Mouse (Mus musculus): ENCODE measurements at regions not wholly inside any gene's neighbourhood (a gene's known extent, or its start where the extent isn't known, plus 50 kb on each side); places are given as distances from the start of the nearest gene placed in this dataset.

DNA sequence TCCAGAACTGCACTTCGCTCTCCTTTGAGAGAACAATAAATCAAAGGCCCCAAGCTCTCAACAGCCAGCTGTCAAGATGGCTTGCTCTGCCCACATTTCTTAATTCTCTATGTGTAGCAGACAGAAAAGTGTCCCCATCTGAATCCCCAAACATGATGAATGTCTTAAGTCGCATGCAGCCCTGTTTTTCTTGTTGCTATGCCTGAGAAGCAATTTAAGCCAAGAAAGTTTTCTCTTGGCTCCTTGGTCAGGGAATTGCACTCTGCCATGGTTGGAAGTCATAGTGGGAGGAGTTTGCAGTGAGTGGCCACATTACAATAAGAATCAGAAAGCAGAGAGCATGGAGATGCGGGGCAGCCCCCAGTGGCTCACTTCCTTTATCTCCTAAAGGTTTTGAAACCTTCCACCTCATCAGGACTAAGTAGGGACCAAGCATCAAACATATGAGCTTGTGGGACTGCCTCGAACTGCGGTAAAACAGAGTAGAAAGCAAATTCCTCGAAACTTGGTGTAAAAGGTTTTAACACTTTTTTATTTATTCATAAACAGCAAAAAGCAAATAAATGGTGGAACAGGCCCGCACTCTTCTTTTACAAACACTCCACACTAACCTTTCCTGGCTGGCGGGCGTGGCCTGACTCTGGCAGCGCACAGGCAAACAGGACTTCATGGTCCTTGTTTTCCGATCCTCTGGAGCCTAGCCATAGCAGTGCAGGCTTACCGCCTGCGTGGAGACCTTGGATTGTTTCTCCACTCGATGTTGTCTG, 227.4 kb downstream of the Ankrd50 start:
- DNase-seq (ENCODE audit: low spot score in 2 of 2), result no peak

DNA sequence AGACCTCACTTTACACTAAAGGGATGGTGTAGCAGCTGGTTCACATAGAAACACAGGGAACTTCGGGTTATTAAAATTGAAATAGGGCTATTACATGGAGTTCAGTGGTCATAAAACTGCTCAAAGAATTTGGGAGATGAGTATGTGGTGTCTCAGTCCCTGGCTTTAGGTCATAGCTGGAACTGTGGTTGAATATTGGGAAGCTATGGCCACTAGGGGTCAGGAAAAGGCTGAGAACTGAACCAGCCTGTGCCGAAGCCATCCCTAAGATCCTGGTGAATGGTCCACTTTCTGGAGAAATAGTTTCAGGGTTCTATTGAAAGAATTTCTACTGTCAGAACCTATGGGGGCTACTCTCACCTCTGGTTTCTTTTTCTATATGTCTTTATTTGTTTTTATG, 229.0 kb downstream of the Ankrd50 start:
- DNase-seq (ENCODE audit: low spot score in 2 of 2), result peak; percentile 54 to 67

DNA sequence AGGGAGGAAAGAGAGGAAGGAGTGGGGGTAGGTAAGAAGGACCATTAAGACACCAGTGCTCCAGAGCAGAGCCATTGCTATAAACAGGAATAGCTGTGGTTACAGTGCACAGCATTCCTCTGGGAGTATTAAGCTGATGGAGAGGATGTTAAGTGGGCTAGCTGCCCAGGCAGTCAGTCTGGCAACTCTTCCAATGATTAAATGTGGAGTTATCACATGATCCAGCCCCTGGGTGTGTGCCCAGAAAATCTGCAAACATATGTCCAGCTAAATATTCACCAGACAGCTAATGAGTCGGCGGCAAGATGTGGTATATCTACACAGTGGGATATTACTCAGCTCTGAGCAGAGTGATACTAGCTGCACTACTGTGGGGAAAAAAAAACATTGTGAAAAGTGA, 229.7 kb downstream of the Ankrd50 start:
- DNase-seq (ENCODE audit: low spot score in 2 of 2), result peak; percentile 58 to 65

DNA sequence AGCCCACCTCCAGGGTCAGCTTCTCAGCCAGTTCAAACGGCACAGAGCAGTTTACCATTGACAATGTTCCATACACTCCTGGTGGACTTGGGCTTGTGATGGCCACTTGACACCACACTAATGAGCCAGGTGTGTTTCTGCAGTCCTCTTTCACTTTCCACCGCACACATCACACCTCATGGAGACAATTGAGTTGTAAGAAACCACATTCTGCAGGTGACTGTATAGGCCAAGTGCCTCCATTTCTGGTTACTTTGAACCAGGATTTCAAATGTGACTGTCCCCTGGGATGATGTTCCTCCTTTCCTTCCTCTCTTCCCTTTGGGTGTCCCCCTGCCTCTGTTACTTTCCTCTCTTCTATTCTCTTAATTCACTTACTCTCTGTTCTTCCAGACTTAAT, 233.1 kb downstream of the Ankrd50 start:
- DNase-seq (ENCODE audit: low spot score in 2 of 2), result no peak

DNA sequence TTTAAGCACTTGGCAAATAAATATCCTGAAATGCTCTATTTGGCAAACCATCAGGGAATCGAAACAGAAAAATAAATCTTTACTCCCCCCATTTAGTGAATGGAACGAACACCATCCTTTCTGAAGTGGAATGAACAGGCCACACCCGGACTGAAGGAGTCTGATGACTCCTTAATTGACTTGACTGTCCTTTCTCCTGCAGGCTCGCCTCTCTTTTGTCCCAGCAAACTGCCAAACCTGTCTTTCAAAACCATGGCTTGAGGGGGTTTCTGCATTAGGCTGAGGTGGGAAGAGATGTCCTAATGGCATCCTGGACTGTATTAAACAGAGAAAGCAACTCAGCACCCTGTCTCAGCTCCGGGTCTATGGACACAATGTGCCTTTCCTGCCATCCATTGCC, 234.1 kb downstream of the Ankrd50 start:
- no peak for DNase-seq (ENCODE audit: low spot score in 2 of 2)

DNA sequence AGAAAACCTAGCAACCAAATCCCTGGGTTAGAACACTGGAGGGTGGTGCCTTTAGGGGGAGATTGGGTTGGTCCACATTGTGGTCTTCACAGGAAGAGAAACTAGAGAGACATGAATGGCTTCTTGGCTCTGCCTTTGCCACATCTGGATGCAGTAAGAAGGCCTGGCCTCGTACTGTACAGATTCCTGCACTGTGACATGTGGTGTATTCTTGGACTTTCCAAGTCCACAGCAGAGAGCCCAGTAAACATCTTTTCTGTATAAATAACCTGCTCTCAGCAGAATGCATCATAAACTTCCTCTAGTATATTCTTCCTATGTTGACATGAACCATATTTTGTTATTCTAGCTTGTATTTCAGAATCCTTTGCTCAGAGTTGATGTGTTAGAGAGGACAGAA, 235.7 kb downstream of the Ankrd50 start:
- DNase-seq (ENCODE audit: low spot score in 2 of 2), result no peak

DNA sequence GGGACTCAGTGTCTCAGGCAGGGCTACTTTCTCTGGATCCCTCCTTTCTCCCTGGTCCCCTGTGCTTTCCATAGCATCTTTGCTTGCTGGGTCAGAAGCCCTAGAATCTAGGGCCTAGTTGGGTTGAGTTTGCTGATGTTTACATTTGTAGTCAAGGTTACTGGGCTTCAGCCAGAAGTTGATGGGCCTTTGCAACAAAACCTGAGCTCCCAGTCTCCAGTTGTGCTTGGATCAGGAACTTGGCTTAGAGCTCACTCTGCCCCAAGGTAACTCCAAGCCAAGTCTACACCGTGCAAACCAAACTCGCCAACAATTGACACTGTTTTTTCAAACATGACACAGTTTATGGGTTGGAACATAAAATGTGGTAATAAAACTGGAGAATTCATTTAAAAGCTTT, 238.2 kb downstream of the Ankrd50 start:
- no peak for DNase-seq (ENCODE audit: low spot score in 2 of 2)

DNA sequence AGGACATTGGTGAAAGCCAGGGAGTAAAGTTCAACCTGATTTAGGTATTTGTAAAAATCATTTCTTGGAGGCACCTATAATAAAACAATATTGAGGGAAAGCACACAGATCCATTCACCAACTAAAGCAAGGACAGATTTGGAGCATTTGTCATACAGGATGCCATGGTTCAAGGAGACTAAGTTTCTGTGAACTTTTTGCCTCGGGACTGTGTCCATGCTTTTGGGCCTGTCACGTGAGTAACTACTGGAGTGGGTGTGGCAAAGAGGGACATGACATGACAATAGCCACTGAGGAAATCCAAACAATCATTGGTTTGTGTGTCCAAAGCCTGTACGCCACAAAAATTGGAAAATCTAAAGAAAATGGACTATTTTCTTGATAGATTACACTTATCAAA, 241.4 kb downstream of the Ankrd50 start:
- no peak for DNase-seq (ENCODE audit: low spot score in 2 of 2)

DNA sequence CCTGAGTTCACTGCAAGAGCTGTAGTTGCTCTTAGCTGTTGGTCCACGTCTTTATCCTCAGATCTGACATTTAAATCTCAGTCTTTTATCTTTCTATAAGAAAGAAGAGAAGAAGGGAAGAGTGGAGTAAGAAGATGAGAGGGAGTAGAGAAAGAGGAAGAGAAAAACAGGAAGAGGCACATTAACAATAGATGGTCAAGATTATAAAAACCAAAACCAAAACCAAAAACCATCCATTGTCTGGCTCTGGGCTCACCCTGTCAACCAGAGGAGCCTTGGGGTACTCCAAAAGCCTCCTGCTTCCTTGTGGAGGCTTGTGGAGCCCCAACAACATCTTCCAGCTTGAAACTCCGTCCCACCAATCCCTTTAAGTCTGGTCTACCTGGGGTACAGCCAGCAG, 247.0 kb downstream of the Ankrd50 start:
- no peak for DNase-seq (ENCODE audit: low spot score in 2 of 2)

DNA sequence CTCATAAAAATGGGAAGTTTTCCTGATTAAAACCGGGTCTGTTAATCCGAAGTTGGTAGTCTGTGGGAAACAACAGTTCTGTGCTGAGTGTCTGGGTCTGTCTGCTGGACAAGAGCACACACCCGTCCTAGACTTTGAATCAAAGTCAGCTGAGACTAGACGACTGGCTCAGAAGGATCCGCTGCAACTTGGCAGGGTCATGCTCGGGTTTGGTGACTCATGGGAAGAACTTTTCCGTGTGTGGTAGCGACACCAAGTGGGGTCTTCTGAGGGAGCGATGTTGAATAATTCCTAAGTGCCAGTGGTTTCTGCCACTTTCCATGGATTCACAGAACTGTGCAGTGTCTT, 248.9 kb downstream of the Ankrd50 start:
- DNase-seq (ENCODE audit: low spot score in 2 of 2), result no peak

DNA sequence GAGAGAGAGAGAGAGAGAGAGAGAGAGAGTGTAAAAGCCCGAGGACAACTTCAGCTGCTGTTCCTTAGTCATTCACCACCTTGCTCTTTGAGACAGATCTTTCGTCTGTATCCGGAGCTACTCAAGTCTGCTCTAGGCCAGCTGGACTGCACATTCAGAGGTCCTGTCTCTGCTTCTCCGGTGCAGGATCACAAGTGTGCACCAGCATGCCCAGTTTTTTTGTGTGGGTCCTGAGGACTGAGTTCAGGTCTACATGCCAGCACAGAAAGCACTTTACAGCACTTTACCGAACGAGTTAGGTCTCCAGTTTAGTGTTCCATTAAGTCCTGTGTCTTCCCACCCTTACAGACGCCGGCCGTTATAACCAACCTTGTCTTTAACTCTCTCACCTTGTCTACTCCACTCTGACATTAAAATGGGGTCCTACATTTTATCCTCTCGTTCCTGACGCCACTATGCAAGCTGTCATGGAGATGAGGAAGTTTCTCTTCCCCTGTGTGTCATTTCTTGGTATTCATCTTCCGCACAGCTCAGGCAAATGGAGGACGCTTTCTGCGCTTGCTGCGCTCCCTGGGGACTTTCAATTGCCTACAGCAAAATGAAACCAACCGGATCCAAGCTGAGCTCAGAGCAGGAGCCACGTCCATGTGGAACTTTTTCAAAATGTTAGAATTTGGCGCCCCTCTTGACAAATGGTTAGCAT, 249.5 kb downstream of the Ankrd50 start:
- DNase-seq (ENCODE audit: low spot score in 2 of 2), result no peak

DNA sequence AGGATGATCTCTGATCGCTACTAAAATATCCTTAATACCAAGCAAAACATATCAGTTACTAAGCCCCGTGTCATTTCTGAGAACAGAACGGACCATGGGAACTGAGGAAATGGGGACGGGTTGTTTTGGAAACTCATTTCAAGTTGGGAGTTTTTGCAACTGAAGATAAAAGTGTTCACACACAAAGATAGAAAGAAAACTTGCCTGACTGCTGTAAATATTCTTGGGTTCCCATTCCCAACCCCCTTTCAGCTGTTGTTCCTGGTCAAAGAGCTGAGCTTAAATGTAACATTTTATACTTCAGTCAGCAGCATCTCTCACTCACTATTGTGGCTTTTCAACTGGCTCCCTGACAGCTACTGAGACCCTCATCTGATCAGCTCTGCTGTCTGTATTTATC, 250.1 kb downstream of the Ankrd50 start:
- DNase-seq (ENCODE audit: low spot score in 2 of 2), result no peak

DNA sequence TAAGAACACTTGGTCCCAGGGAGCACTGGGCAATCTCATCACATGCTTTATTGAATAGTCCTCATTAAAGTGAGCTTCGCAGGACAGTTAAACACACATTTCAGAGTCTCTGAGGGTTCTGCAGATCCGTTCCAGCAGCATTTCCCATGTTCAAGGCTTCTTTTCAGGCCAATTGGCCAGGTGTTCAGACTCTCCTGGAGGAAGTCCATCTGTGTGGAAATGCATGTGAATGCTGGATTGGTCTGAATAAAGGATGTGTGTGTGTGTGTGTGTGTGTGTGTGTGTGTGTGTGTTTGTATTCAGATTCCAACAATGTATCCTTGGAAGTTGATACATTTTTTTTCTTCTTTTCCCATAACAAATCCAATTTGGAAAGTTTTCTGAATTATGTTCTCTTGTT, 250.6 kb downstream of the Ankrd50 start:
- no peak for DNase-seq (ENCODE audit: low spot score in 2 of 2)

DNA sequence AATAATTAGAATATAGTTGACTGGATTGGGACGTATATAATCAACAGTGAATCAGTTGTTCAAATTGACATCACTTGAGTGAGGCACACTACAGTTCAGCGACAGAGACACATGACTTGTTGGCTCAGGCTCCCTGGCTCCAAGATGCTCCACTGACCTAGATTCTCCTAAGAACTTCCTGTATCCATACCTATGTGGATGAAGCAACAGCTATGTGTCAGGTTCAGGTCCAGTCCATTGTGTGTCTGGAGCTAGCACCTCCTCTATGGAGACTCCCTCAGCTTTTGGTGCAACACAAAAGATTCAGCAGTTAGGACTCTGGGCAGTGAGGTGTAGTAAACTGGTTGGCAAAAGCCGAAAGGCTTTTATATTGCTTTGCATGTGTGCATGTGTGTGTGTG, 251.6 kb downstream of the Ankrd50 start:
- DNase-seq (ENCODE audit: low spot score in 2 of 2), result no peak

DNA sequence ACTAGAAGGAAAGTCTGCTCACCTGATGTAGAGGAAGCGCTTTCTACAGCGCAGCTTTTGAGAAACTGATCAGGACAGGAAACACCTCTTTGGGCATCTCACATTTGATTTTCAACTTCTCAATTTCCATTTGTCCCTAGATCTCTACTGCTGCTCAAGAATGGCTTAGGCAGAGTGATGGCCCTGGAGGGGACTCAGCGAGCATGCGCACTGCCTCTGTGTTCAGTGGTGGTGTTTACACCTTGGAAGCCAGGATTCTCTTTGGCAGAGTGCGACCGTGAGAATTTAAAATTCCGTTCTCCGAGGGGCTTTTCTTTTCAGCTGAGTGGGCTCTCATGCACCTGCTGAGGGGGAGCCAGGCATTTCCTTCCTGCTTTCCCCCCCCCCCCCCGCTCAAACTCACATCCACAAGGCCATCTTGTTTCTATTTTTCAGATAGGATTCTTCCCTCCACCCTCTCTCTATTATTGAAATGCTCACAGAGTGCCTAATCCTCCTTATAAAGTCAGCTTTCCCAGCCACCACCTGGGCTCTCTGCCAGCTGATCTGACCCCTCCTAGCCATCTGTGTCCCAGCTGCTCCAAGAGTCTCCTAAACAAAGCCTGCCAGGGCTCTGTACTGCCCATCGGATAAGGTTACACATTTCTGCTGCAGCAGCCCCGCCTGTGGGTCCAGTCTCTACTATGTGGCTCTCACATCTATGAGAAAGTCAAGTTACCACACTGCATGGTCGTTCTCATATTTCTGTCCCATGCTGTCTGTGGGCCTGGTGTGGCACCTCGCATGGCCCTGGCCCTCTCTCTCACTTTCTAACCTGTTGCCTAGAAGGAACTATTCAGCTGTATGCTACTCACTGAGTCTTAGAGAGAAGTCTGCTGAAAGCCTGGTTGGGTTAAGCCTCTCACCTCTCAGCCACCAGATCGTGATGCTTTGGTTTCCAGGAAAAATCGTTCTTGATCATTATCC, 252.2 kb downstream of the Ankrd50 start:
- no peak for DNase-seq (ENCODE audit: low spot score in 2 of 2)

DNA sequence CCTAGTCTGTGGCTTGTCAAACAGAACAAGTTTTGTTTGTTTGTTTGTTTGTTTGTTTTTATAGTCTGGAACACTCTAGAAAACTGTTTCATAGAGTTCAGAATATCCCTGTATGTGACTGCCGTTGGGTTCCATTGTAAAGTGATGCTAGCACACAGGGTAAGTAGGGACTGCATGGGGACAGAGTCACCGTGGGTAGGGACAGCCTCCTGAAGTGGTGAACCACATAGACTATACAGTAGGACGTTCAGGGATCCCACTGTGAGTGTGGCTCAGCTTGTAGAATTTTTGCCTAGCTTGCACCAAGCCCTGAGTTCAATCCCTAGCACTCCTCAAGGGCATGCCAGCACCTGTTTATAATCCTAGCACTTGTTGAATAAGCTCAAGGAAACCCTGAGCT, 253.1 kb downstream of the Ankrd50 start:
- no peak for DNase-seq (ENCODE audit: low spot score in 2 of 2)

DNA sequence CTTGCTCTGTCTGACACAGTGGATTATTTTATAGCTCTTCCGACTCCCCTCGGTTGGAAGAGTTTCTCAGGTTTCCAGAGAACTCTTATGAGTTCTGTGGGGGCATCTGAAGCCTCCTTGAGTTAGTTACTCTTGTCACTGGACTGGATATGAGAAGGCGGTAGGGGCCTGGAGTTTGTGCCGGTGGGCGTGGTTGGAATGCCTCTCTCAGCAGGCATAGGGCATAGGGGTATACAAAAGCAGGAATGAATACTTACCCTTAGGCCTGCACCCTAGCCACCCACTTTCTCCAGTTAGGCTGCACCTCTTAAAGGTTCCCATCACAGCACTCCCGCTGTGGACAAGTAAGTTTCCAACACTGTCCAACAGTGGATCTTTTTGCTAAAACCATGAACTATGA, 253.8 kb downstream of the Ankrd50 start:
- no peak for DNase-seq (ENCODE audit: low spot score in 2 of 2)

DNA sequence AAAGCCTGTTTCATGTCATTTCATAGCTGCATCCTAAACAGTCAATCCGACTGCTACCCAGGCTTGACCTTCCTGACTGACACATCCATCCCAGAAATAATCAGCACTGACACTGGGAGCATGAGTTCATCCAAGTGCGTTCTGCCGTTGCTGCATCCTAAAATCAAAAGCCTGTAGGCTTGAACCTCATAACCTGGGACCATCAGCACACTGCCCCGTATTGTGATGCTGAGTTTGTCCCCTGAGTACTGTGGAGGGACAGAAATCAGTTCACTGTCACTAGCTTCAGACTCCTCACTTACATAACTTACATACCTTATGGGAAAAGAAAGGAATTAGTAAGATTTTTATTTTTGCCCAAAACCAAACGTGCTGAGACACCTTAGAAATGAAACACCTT, 255.0 kb downstream of the Ankrd50 start:
- DNase-seq (ENCODE audit: low spot score in 2 of 2), result no peak

DNA sequence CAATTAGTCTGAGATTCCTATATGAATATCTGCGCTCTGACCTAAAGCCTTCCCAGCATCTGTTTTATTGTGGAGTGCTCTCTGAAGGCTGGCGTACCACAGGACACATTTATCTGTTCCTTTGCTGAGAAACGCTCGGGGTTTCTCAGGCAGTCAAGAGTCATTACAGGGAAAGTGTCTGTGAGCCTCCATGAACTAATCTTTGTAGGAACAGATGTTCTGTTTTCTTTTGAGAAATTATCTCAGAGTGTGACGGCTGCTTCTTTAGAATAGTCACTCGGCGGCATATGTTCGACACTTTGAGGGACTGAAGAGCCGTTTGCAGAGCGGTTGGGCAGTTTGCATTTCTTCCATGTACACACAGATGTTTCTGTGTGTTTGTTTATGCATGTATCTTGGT, 255.6 kb downstream of the Ankrd50 start:
- DNase-seq (ENCODE audit: low spot score in 2 of 2), result peak in 1 of 2 experiments; percentile 15

DNA sequence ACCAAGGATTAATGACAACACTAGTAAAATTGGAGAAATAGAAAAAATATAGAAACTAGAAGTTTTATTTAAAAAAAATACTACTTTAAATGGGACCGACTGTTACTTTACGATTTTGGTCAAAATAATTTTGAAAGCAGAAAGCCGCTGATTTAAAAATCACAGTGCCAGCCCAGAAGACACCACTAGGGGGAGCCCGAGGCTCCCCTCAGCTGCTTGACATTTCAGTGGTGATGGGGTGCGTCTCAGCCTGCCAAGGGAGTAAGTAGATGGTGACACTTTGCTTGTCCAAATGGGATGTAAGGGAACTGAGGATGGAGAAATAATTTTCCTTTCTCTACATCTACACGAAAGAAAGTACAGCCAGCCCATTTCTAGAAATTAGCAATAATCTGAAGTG, 257.0 kb downstream of the Ankrd50 start:
- peak; percentile 74 to 79 for DNase-seq (ENCODE audit: low spot score in 2 of 2)

DNA sequence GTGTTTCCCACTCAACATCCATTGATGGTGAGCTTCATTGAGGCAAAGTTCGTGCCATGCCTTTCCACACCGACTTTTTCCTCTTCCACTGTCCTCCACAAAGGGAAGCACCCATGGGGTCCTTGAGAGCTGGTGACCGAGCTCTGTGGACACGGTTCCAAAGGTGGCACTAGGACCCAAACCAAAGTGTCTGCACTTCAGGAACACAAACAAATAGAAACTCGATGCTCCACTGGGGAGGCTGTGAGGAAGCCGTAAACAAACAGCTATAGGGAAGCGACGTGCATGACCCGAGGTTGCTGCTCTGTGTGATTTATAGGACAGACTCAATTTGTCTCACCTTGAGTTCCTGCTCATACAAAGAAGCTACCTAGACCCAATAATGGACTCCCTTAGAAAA, 257.5 kb downstream of the Ankrd50 start:
- no peak for DNase-seq (ENCODE audit: low spot score in 2 of 2)

DNA sequence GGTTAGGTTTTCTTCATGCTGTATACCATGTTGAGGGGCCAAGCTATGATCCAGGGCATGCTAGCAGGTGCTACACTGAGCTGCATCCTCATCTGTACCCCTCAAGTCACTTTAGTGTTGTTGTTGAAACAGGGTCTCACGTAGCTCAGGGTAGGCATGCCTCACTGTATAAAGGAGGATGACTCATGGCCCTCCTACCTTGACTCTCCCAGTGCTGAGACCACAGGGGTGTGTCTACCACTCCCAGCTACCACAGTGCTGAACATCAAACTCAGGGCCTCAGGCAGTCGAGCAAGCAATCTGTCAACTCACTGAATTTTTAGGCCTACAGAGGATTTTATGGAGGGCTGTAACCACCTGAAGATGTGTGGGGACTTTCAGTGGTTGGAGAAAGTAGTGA, 258.5 kb downstream of the Ankrd50 start:
- no peak for DNase-seq (ENCODE audit: low spot score in 2 of 2)

DNA sequence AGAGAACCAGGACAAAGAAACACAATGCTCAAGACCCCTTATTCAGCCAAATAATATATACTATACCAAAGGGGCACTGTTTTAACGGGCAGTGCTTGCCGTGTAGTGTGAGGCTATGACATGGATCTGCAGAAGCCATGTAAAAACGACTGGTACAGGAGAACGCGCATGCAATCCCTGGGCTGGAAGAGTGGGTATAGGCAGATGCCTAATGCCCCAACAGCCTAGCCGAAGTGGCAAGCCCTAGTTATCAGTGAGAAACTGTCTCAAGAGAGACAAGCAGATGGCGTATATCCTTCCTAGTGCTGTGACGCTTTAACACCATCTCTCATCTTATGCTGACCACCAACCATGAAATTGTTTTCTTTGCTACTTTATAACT, 262.8 kb downstream of the Ankrd50 start:
- DNase-seq (ENCODE audit: low spot score in 2 of 2), result no peak

Data from right cerebral cortex, adult 2 months (tissue).